Mouse (Mus musculus) liver, adult 2 months (tissue): ENCODE measurements around the gene Cdkn2b. TPM values are rescaled to one million over a fixed set of nuclear protein-coding genes. Genes with fewer than 3 reads are reported as not detected.
A peak's percentile ranks its signal among the peaks of the same experiment; 100 is the strongest.

Experiments
- DNase-seq: peaks from one replicate; pipeline ENCODE4 v3.0.0-alpha.2; 2011; ENCODE audit warnings: low read depth, low spot score; ENCODE audit errors: extremely low read depth
- H3K27ac ChIP-seq: fragments of 200-500 bp; replicated peaks from 2 replicates; pipeline ENCODE4 v1.5.1; 2012; ENCODE audit warnings: low read depth, mild to moderate bottlenecking, control low read depth, inconsistent platforms, low read length; ENCODE audit not compliant: insufficient read depth
- H3K27me3 ChIP-seq: fragments of 200-500 bp; 2 replicates; pipeline ENCODE4 v1.6.1; 2012; ENCODE audit warnings: mild to moderate bottlenecking, moderate library complexity, low read length, inconsistent platforms; ENCODE audit not compliant: control insufficient read depth, insufficient read depth
- H3K36me3 ChIP-seq: fragments of 200-500 bp; 2 replicates; pipeline ENCODE4 v1.6.1; 2012; ENCODE audit warnings: low read length, inconsistent platforms; ENCODE audit not compliant: control insufficient read depth, insufficient read depth
- H3K4me1 ChIP-seq: fragments of 200-500 bp; 2 replicates; pipeline ENCODE4 v1.6.1; 2011; ENCODE audit warnings: low read length; ENCODE audit not compliant: control insufficient read depth, insufficient read depth
- H3K4me3 ChIP-seq: fragments of 200-500 bp; 2 replicates; pipeline ENCODE4 v1.5.1; 2011; ENCODE audit warnings: low read depth, mild to moderate bottlenecking, control low read depth, low read length, moderate library complexity; ENCODE audit not compliant: insufficient read depth
- H3K79me2 ChIP-seq: fragments of 200-500 bp; 2 replicates; pipeline ENCODE4 v1.6.1; 2012; ENCODE audit warnings: inconsistent platforms, mild to moderate bottlenecking, low read length, moderate library complexity; ENCODE audit not compliant: control insufficient read depth, insufficient read depth
- H3K9ac ChIP-seq: fragments of 200-500 bp; 2 replicates; pipeline ENCODE4 v1.6.1; 2012; ENCODE audit warnings: low read depth, mild to moderate bottlenecking, control low read depth, inconsistent platforms, low read length
- CTCF ChIP-seq: fragments of 200-500 bp; IDR thresholded peaks from 2 replicates; pipeline ENCODE4 v1.5.1; 2011; ENCODE audit warnings: low read depth, low read length, control low read depth
- POLR2A ChIP-seq: fragments of 200-500 bp; IDR thresholded peaks from 2 replicates; pipeline ENCODE4 v1.6.1; 2011; ENCODE audit warnings: low read length, control low read depth; ENCODE audit not compliant: insufficient read depth; ENCODE audit errors: extremely low read depth
- WGBS: fragments of 180-500 bp; shearing (Covaris S2); methylation state at CpG from one replicate; pipeline ENCODE4 v1.1.7; 2018; 5-methylcytosine and 5-hydroxymethylcytosine counted together
- polyA plus RNA-seq: library from polyadenylated mRNA; depleted of rRNA; stranded (reverse); fragments of >200 nt; gene quantifications from 2 replicates; pipeline ENCODE4 v1.2.3, GENCODE M21; 2012
- total RNA-seq: library from RNA; depleted of rRNA; stranded (reverse); fragments of >200 nt; gene quantifications from 2 replicates; pipeline ENCODE4 v1.2.3, GENCODE M21; 2014

Cdkn2b gene
- total and polyA plus RNA-seq, 2 experiments = 0.13 to 0.18 TPM

GRCm38 (mm10) chr4:89277381-89277940 lies 33.4 kb downstream of the Cdkn2b start:
- Histone ChIP-seq H3K36me3 (no peaks in the 10 kb centered on the region), H3K27me3 (peaks cover 48% of the 10 kb centered on the region), H3K79me2 (no peaks in the 10 kb centered on the region), H3K4me3 (no peak overlapping the region), H3K27ac (no peak overlapping the region), H3K4me1 (no peaks in the 10 kb centered on the region), H3K9ac (no peak overlapping the region)
- WGBS = 11% methylated on average over 5 of the region's 5 CpGs
- TF ChIP-seq CTCF (no peak), POLR2A (no peak)
- DNase-seq = no peak

GRCm38 (mm10) chr4:89276669-89277219 lies 34.1 kb downstream of the Cdkn2b start:
- Histone ChIP-seq H3K27me3 (peaks cover 44% of the 10 kb centered on the region), H3K4me3 (no peak overlapping the region), H3K27ac (no peak overlapping the region), H3K9ac (no peak overlapping the region), H3K79me2 (no peaks in the 10 kb centered on the region), H3K36me3 (no peaks in the 10 kb centered on the region), H3K4me1 (no peaks in the 10 kb centered on the region)
- WGBS = 4% methylated on average over 37 of the region's 37 CpGs
- TF ChIP-seq CTCF (no peak), POLR2A (no peak)
- DNase-seq = no peak

GRCm38 (mm10) chr4:89275811-89276584 lies 34.8 kb downstream of the Cdkn2b start:
- no peaks in the 10 kb centered on the region for H3K36me3 ChIP-seq
- TF ChIP-seq POLR2A (no peak), CTCF (no peak)
- no peaks in the 10 kb centered on the region for H3K79me2 ChIP-seq
- no peak overlapping the region for H3K4me3 ChIP-seq
- H3K9ac ChIP-seq = no peak overlapping the region
- WGBS = 9% methylated on average over 25 of the region's 25 CpGs
- peaks cover 44% of the 10 kb centered on the region for H3K27me3 ChIP-seq
- no peak overlapping the region for H3K27ac ChIP-seq
- DNase-seq = peak; percentile 55
- H3K4me1 ChIP-seq = no peaks in the 10 kb centered on the region

- no peak for DNase-seq
- TF ChIP-seq CTCF (no peak), POLR2A (no peak)
- Histone ChIP-seq H3K9ac (no peak overlapping the region), H3K4me1 (no peaks in the 10 kb centered on the region), H3K27me3 (peaks cover 44% of the 10 kb centered on the region), H3K4me3 (no peak overlapping the region), H3K36me3 (no peaks in the 10 kb centered on the region), H3K27ac (no peak overlapping the region), H3K79me2 (no peaks in the 10 kb centered on the region)
- WGBS = 5% methylated on average over 24 of the region's 24 CpGs
Measured at GRCm38 (mm10) chr4:89274829-89275548, 35.9 kb downstream of the Cdkn2b start.

- Histone ChIP-seq H3K27ac (no peak overlapping the region), H3K4me1 (no peaks in the 10 kb centered on the region), H3K27me3 (peaks cover 40% of the 10 kb centered on the region), H3K4me3 (no peak overlapping the region), H3K79me2 (no peaks in the 10 kb centered on the region), H3K9ac (no peak overlapping the region), H3K36me3 (no peaks in the 10 kb centered on the region)
- TF ChIP-seq POLR2A = no peak
- no peak for TF ChIP-seq CTCF
- WGBS = 3% methylated on average over 14 of the region's 14 CpGs
- peak; percentile 21 for DNase-seq
Measured at GRCm38 (mm10) chr4:89274006-89274405, 36.8 kb downstream of the Cdkn2b start.
